Mouse (Mus musculus) Patski (cell line): Measurements from ENCODE around the gene Sbk3. TPM values are rescaled to one million over a fixed set of nuclear protein-coding genes. Genes with fewer than 3 reads are reported as not detected.
"Not testable (repeated sequence)": the region's sequence is repeated elsewhere in the genome, so short reads cannot be mapped to it uniquely, and the experiment has no call there.

ENCODE experiments used
- ATAC-seq: fragments of 100-300 bp; one replicate; pipeline ENCODE4 v1.8.0; 2021
- CTCF ChIA-PET: fragments of 350-600 bp; sonication (Branson Sonifier 250); formaldehyde crosslinking; loops from one replicate; lab custom pipeline; 2022; ENCODE audit warnings: inconsistent platforms; lab: Charles Lee
- POLR2A ChIA-PET: fragments of 350-600 bp; sonication (Branson Sonifier 250); formaldehyde crosslinking; loops from one replicate; lab custom pipeline; 2022; ENCODE audit warnings: antibody characterized with exemption, inconsistent platforms; lab: Charles Lee
- DNase-seq: peaks from one replicate; pipeline ENCODE4 v3.0.0-alpha.2; 2011; ENCODE audit warnings: low read depth, low spot score
- H3K27me3 ChIP-seq: fragments of 371-371 bp; one replicate; pipeline ENCODE4 v1.5.1; 2021
- CTCF ChIP-seq: fragments of 100-300 bp; IDR thresholded peaks from one replicate; pipeline ENCODE4 v1.5.1; 2021
- in situ Hi-C: fragments of 300-500 bp; cut with MboI; formaldehyde crosslinking; loops from 3 replicates; pipeline ENCODE4 v1.11.1; 2018; ENCODE audit warnings: low pct_unique_long_range_greater_than_20kb, mixed read lengths
- polyA plus RNA-seq: library from polyadenylated mRNA; unstranded; gene quantifications from one replicate; pipeline ENCODE4 v1.2.3, GENCODE M21; 2021

Gene Sbk3
- polyA plus RNA-seq, result 0.09 TPM

DNA sequence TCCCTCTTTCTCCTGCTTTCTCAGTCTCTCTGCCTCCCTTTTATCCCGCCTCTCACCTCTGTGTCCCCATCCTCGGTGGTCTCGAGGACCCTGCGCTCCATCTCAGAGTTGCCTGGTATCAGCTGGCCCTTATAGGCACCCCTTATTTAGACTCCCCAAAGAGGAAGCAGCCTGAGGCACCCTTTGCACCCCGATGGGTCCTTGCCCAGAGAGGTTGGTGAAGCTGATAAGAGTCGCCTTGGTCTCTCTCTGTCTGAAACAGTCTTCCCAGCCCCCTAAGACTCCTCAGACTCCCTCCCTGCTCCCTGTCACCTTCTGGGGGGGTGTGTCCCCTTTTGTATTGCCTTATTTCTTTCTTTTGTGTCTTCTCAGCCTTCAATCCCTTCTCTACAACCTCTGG is at the start of gene Sbk3:
Gene Sbk3, minus strand, starts transcription at position 101 of the 400 bp plus-strand sequence.
- peaks cover 2% of the 10 kb centered on the region for H3K27me3 ChIP-seq
- DNase-seq (no peak), ATAC-seq (no peak)
- in situ Hi-C loops, result no loop called here
- POLR2A ChIA-PET, result no interaction called here
- CTCF ChIA-PET, result no interaction called here
- no peak for TF ChIP-seq CTCF

- POLR2A ChIA-PET, result interaction anchor here (1.3 to 2.0 kb wide), 4 partner anchors 14 to 42 kb away, joined by 3 to 15 read pairs (median 4); partner anchors contain the start of genes 4632433K11Rik, U2af2 and Zfp784
- CTCF ChIA-PET, result no interaction called here
- in situ Hi-C loops, result no loop called here
- H3K27me3 ChIP-seq, result no peaks in the 10 kb centered on the region
- DNase-seq (no peak), ATAC-seq (peak; percentile 15)
- TF ChIP-seq CTCF, result no peak
These were observed 49.7 kb upstream of the Sbk3 start for GRCm38 (mm10) chr7:5020685-5021084.

DNA sequence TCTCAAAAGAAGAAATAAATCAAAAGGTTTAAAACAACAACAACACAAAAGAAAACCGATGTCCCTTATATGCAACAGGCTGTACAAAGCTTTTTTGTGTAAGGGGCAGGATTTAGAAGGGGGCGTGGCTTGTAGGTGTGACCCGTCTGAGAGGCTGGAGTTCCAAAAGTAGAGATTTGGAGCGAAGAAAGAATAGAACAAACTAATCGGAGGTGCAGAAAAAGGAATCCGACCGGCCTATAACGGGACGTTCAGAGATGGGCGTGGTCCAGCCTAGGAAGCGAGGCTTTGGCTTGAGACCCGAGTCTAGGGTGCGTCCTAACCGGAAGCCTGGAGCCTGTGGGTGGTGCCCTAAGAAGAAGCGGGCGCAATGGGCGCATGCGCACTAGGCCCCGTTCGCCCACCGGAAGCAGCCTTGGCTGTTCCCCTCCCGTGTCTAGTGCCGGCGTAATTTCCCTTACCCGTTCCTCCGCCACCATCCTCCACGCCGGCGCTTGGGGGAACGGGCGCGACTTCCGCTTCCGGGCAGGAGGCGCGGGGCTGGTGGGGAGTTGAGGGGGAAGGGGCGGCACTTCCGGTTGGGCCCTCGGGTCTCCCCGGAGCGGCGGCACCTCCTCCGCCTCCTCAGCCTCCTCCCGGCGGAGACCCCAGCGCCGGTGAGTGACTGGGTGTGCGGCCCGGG is 49.2 kb upstream of the Sbk3 start, which contains the start of the genes Zfp865 and Ccdc106:
Gene Zfp865, plus strand, starts transcription at position 377 of the 682 bp plus-strand sequence.
Gene Ccdc106, plus strand, starts transcription at position 554 of the 682 bp plus-strand sequence.
- ChIA-PET CTCF (no interaction called here), POLR2A (interaction anchor here (1.3 to 2.0 kb wide), 3 partner anchors 14 to 42 kb away, joined by 3 to 15 read pairs (median 4); partner anchors contain the start of genes 4632433K11Rik, U2af2 and Zfp784)
- ATAC-seq (peak; percentile 87), DNase-seq (peak; percentile 95)
- in situ Hi-C loops, result loop anchor here (5.0 kb wide), 1 partner anchor 42 kb away; the partner anchor contains the start of gene U2af2
- TF ChIP-seq CTCF, result no peak
- no peaks in the 10 kb centered on the region for H3K27me3 ChIP-seq

GRCm38 (mm10) chr7:5019576-5019975 is 48.6 kb upstream of the Sbk3 start:
- CTCF ChIA-PET, result interaction anchor here (2.3 kb wide), 1 partner anchor 41 kb away, joined by 8 read pairs; no protein-coding TSS in a partner anchor
- not testable (repeated sequence) for DNase-seq, H3K27me3 ChIP-seq, ATAC-seq
- POLR2A ChIA-PET, result interaction anchor here (1.7 to 2.0 kb wide), 2 partner anchors 18 to 43 kb away, joined by 4 to 15 read pairs; partner anchors contain the start of genes U2af2 and Zfp784
- in situ Hi-C loops, result loop anchor here (5.0 kb wide), 1 partner anchor 43 kb away; the partner anchor contains the start of gene U2af2

GRCm38 (mm10) chr7:5017931-5018330 is 47.0 kb upstream of the Sbk3 start:
- TF ChIP-seq CTCF, result no peak
- in situ Hi-C loops, result loop anchor here (5.0 kb wide), 1 partner anchor 44 kb away; the partner anchor contains the start of gene U2af2
- H3K27me3 ChIP-seq, result no peaks in the 10 kb centered on the region
- DNase-seq, result no peak
- POLR2A ChIA-PET, result no interaction called here
- ATAC-seq, result no peak
- CTCF ChIA-PET, result interaction anchor here (1.2 to 2.3 kb wide), 2 partner anchors 21 to 42 kb away, joined by 3 to 8 read pairs; no protein-coding TSS in a partner anchor

- no peaks in the 10 kb centered on the region for H3K27me3 ChIP-seq
- in situ Hi-C loops, result loop anchor here (5.0 kb wide), 1 partner anchor 45 kb away; the partner anchor contains the start of gene U2af2
- TF ChIP-seq CTCF, result no peak
- DNase-seq (no peak), ATAC-seq (no peak)
- ChIA-PET POLR2A (no interaction called here), CTCF (interaction anchor here (1.2 to 2.3 kb wide), 2 partner anchors 43 to 53 kb away, joined by 3 to 8 read pairs; partner anchors contain the start of gene Sbk2)
These were observed 46.4 kb upstream of the Sbk3 start for GRCm38 (mm10) chr7:5017352-5017751.

- DNase-seq (no peak), ATAC-seq (no peak)
- TF ChIP-seq CTCF, result no peak
- POLR2A ChIA-PET, result interaction anchor here (1.8 kb wide), 1 partner anchor 44 kb away, joined by 12 read pairs; no protein-coding TSS in a partner anchor
- no peaks in the 10 kb centered on the region for H3K27me3 ChIP-seq
- in situ Hi-C loops, result loop anchor here (5.0 kb wide), 1 partner anchor 45 kb away; the partner anchor contains the start of gene U2af2
- CTCF ChIA-PET, result interaction anchor here (1.2 kb wide), 2 partner anchors 21 to 53 kb away, joined by 3 read pairs; partner anchors contain the start of gene Sbk2
These were observed 46.0 kb upstream of the Sbk3 start for GRCm38 (mm10) chr7:5016920-5017319.

DNA sequence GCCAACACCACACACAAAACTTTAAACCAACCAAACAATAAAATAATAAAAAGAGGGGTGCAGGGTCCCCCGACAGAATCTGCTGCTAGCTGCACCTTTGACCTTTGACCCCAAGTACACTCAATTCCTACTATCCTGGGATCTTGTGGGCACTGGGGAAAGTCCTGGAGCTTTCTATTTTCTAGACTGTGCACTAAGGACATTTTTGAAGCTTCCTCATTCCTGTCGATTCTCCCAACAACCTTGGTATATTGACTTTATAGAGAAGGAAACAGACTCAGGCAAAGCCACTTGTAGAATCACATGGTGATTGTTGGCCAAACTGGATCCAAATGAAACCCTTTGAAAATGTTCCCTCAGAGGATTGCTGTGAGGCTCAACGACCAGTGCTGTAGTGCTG is 45.1 kb upstream of the Sbk3 start:
- ATAC-seq, result no peak
- H3K27me3 ChIP-seq, result no peaks in the 10 kb centered on the region
- DNase-seq, result no peak
- POLR2A ChIA-PET, result interaction anchor here (1.1 to 1.8 kb wide), 3 partner anchors 22 to 45 kb away, joined by 5 to 12 read pairs (median 7); partner anchors contain the start of genes Zfp580 and Zfp784
- no peak for TF ChIP-seq CTCF
- in situ Hi-C loops, result loop anchor here (5.0 kb wide), 1 partner anchor 46 kb away; the partner anchor contains the start of gene U2af2
- CTCF ChIA-PET, result interaction anchor here (1.2 kb wide), 2 partner anchors 22 to 52 kb away, joined by 3 read pairs; partner anchors contain the start of gene Sbk2

DNA sequence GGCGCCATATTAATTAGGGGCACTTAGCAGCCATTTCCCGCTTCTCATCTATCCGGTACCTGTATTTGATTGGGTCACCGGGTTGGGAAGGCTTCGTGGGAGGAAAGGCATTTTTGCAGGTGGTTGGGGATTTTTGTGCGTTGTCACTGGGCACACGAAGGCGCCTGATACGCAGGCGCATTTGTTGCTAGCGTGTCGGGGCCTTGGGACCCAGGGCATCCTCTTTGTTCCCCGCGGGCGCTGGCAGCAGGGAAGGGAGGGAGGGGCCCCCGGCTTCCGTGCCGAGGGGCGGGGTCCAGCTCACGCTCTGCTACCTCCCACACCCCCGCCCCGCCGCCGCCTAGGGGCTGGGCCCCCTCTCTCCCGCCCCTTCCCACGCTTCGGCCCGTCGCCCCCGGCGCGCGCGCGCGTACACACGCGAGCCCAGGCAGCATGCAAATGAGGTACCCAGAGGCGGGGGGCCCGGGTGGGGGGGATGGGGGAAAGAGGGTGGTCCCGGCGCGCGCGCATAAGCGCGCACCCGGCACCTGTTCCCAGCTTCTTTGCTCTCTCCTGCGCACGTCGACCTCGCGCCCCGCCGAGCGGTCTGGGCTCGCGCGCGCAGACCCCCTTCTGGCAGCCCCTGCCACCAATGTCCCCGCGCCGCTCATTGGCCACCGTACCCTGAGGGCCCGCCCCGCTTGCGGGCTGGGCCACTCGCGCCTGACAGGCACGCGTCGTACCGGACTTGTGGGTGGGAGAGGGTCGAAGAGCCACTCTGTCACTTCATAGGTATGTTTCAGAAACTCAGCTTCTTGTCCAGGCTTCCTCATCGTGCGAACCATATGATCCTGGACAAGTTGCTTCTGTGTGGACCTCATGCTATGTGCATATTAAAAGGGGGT is 44.4 kb upstream of the Sbk3 start, which contains the start of gene Gm44973:
Gene Gm44973, plus strand, starts transcription at position 379 of the 884 bp plus-strand sequence.
- peak; percentile 98 for DNase-seq
- H3K27me3 ChIP-seq, result no peaks in the 10 kb centered on the region
- no peak for TF ChIP-seq CTCF
- ChIA-PET POLR2A (interaction anchor here (1.1 to 1.8 kb wide), 5 partner anchors 18 to 223 kb away, joined by 3 to 12 read pairs (median 5); partner anchors contain the start of genes Rpl28, Zfp580 and Zfp784), CTCF (interaction anchor here (1.5 to 1.9 kb wide), 2 partner anchors 13 to 72 kb away, joined by 3 to 5 read pairs; no protein-coding TSS in a partner anchor)
- peak; percentile 59 for ATAC-seq
- in situ Hi-C loops, result loop anchor here (5.0 kb wide), 1 partner anchor 47 kb away; the partner anchor contains the start of gene U2af2
